Mouse (Mus musculus) ES-Bruce4 (cell line): ENCODE data around the gene Trib2. TPM values are rescaled to one million over a fixed set of nuclear protein-coding genes. Genes with fewer than 3 reads are reported as not detected.

Experiments used
- H3K27ac ChIP-seq: 2 replicates; pipeline ENCODE4 v1.5.1; 2012; ENCODE audit warnings: low read length, inconsistent platforms; ENCODE audit not compliant: insufficient read depth
- H3K27me3 ChIP-seq: 2 replicates; pipeline ENCODE4 v1.6.1; 2012; ENCODE audit warnings: mild to moderate bottlenecking, low read length, inconsistent platforms; ENCODE audit not compliant: control insufficient read depth, poor library complexity, insufficient read depth, severe bottlenecking
- H3K36me3 ChIP-seq: 2 replicates; pipeline ENCODE4 v1.6.1; 2012; ENCODE audit warnings: inconsistent platforms, mild to moderate bottlenecking, low read length, moderate library complexity; ENCODE audit not compliant: control insufficient read depth, poor library complexity, insufficient read depth, severe bottlenecking
- H3K4me1 ChIP-seq: one replicate; pipeline ENCODE4 v1.8.1; 2011; ENCODE audit warnings: low read length; ENCODE audit not compliant: control insufficient read depth, insufficient read depth
- H3K4me3 ChIP-seq: 2 replicates; pipeline ENCODE4 v1.5.1; 2011; ENCODE audit warnings: low read depth, mild to moderate bottlenecking, low read length
- H3K9ac ChIP-seq: 2 replicates; pipeline ENCODE4 v1.6.1; 2012; ENCODE audit warnings: low read depth, mild to moderate bottlenecking, inconsistent platforms; ENCODE audit not compliant: poor library complexity, severe bottlenecking
- H3K9me3 ChIP-seq: replicated peaks from 2 replicates; pipeline ENCODE4 v1.6.1; 2012; ENCODE audit warnings: mild to moderate bottlenecking, low read length, inconsistent platforms; ENCODE audit not compliant: control insufficient read depth, poor library complexity, insufficient read depth, severe bottlenecking
- CTCF ChIP-seq: IDR thresholded peaks from one replicate; pipeline ENCODE4 v1.8.1; 2011; ENCODE audit warnings: low read depth, low read length
- EP300 ChIP-seq: IDR thresholded peaks from 2 replicates; pipeline ENCODE4 v1.6.1; 2011; ENCODE audit warnings: low read depth, low read length; ENCODE audit not compliant: insufficient read depth
- POLR2A ChIP-seq: IDR thresholded peaks from one replicate; pipeline ENCODE4 v1.8.1; 2011; ENCODE audit warnings: low read length; ENCODE audit not compliant: insufficient read depth
- polyA plus RNA-seq: library from polyadenylated mRNA; stranded (reverse); fragments of >200 nt; gene quantifications from 2 replicates; pipeline ENCODE4 v1.2.4, GENCODE M21; 2011; ENCODE audit warnings: low read depth; ENCODE audit not compliant: missing spikeins, insufficient read depth, insufficient read length

Gene Trib2
- polyA plus RNA-seq, 1 experiment: 8.6 TPM

- Histone ChIP-seq H3K9ac (no peak overlapping the region), H3K4me3 (no peak overlapping the region), H3K27me3 (no peaks in the 10 kb centered on the region), H3K4me1 (no peaks in the 10 kb centered on the region), H3K27ac (no peak overlapping the region), H3K9me3 (no peaks in the 10 kb centered on the region), H3K36me3 (no peaks in the 10 kb centered on the region)
- TF ChIP-seq CTCF: no peak
- no peak for TF ChIP-seq EP300
- TF ChIP-seq POLR2A: no peak
Measured at GRCm38 (mm10) chr12:15808186-15808800, 8.4 kb downstream of the Trib2 start.

GRCm38 (mm10) chr12:15804931-15805331 is 11.8 kb downstream of the Trib2 start:
- Histone ChIP-seq H3K4me3 (no peak overlapping the region), H3K9me3 (no peaks in the 10 kb centered on the region), H3K4me1 (peaks cover 6% of the 10 kb centered on the region), H3K9ac (no peak overlapping the region), H3K36me3 (no peaks in the 10 kb centered on the region), H3K27ac (no peak overlapping the region), H3K27me3 (no peaks in the 10 kb centered on the region)
- TF ChIP-seq EP300 (no peak), CTCF (no peak), POLR2A (no peak)

GRCm38 (mm10) chr12:15803936-15804438 is 12.7 kb downstream of the Trib2 start:
- peaks cover 6% of the 10 kb centered on the region for H3K4me1 ChIP-seq
- no peaks in the 10 kb centered on the region for H3K27me3 ChIP-seq
- no peak overlapping the region for H3K27ac ChIP-seq
- H3K9ac ChIP-seq: no peak overlapping the region
- no peaks in the 10 kb centered on the region for H3K36me3 ChIP-seq
- no peak overlapping the region for H3K4me3 ChIP-seq
- TF ChIP-seq EP300 (no peak), CTCF (no peak), POLR2A (no peak)
- H3K9me3 ChIP-seq: no peaks in the 10 kb centered on the region

GRCm38 (mm10) chr12:15801571-15801930 is 15.2 kb downstream of the Trib2 start:
- peaks cover 6% of the 10 kb centered on the region for H3K4me1 ChIP-seq
- no peaks in the 10 kb centered on the region for H3K9me3 ChIP-seq
- no peaks in the 10 kb centered on the region for H3K36me3 ChIP-seq
- TF ChIP-seq CTCF (no peak), EP300 (no peak), POLR2A (no peak)
- H3K4me3 ChIP-seq: no peak overlapping the region
- H3K27me3 ChIP-seq: no peaks in the 10 kb centered on the region
- no peak overlapping the region for H3K9ac ChIP-seq
- H3K27ac ChIP-seq: peak overlapping the region; percentile 84

GRCm38 (mm10) chr12:15800914-15801570 is 15.7 kb downstream of the Trib2 start:
- no peaks in the 10 kb centered on the region for H3K36me3 ChIP-seq

GRCm38 (mm10) chr12:15800196-15800913 is 16.4 kb downstream of the Trib2 start:
- Histone ChIP-seq H3K4me3 (no peak overlapping the region), H3K9me3 (no peaks in the 10 kb centered on the region), H3K4me1 (peaks cover 6% of the 10 kb centered on the region), H3K9ac (no peak overlapping the region), H3K36me3 (no peaks in the 10 kb centered on the region), H3K27me3 (no peaks in the 10 kb centered on the region), H3K27ac (no peak overlapping the region)
- TF ChIP-seq EP300: no peak
- no peak for TF ChIP-seq POLR2A
- no peak for TF ChIP-seq CTCF

More at GRCm38 (mm10) chr12:15800914-15801570, 15.7 kb downstream of the Trib2 start:
- Histone ChIP-seq H3K9ac (no peak overlapping the region), H3K27ac (peak overlapping the region; percentile 84), H3K4me3 (no peak overlapping the region), H3K27me3 (no peaks in the 10 kb centered on the region), H3K9me3 (no peaks in the 10 kb centered on the region), H3K4me1 (peaks cover 6% of the 10 kb centered on the region)
- TF ChIP-seq EP300 (peak; percentile 90), POLR2A (no peak)
